Mouse (Mus musculus): ENCODE data around the gene Pla2g5. TPM values are rescaled to one million over a fixed set of nuclear protein-coding genes. Genes with fewer than 3 reads are reported as not detected.

Pla2g5 gene
- polyA plus RNA-seq, 1 experiment from 2014 or later, result 0.37 TPM

DNA sequence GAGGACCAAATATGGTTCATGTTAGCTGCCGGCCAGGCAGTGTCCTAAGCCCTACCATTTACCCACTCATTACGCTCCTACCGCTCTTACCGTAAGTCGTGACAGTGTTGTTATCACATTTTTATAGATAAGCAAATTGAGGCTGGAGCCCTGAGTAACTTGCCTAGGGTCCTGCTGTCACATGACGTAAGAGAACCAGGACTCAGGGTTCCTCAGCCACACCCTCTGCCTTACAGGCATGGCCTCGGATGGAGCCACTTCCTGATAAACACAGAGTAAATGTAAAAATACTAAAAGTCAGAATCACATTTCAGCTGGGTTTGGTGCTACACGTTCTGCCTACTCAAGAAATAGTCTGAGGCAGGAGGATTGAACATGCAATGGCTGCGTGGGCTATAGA, 108.8 kb downstream of the Pla2g5 start:
- no peak overlapping the region for H3K4me3 ChIP-seq
- no peaks in the 10 kb centered on the region for H3K9me3 ChIP-seq (replicated peaks)
- 0 out of 2 replicates have a peak, but pooled peaks cover 4% of the 10 kb centered on the region for H3K4me1 ChIP-seq
- H3K27me3 ChIP-seq (ENCODE audit: low read depth, poor library complexity, severe bottlenecking), result no peaks in the 10 kb centered on the region
- no peak overlapping the region for H3K27ac ChIP-seq (replicated peaks)
- no peak for DNase-seq (ENCODE audit: low spot score)
- 89% methylated on average over 9 of the region's 9 CpGs for WGBS
- H3K36me3 ChIP-seq, result no peaks in the 10 kb centered on the region

DNA sequence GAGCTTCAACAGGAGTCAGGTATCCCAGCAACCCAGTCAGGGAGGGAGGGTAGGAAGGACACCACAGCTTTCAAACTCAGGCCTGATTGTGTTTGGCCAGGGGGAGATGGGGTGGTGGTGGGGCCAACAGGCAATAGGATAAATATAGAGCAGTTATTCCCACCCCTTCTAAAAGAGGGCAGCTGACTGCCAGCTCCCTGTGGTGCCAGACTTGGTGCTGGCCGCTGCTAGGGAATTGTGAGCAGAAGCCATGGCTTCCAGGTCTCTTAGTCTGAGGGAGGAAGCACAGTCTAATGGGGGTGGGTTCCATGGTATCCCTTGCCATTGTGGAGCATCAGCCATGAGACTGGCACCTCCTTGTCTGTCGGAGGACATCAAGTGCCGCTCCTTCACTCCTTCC, 109.7 kb downstream of the Pla2g5 start:
- H3K36me3 ChIP-seq, result no peaks in the 10 kb centered on the region
- no peak for DNase-seq (ENCODE audit: low spot score)
- H3K27me3 ChIP-seq (ENCODE audit: low read depth, poor library complexity, severe bottlenecking), result no peaks in the 10 kb centered on the region
- H3K27ac ChIP-seq (replicated peaks), result no peak overlapping the region
- no peak overlapping the region for H3K4me3 ChIP-seq
- no peaks in the 10 kb centered on the region for H3K9me3 ChIP-seq (replicated peaks)
- 84% methylated on average over 3 of the region's 3 CpGs for WGBS
- H3K4me1 ChIP-seq, result 0 out of 2 replicates have a peak, but pooled peaks cover 4% of the 10 kb centered on the region

DNA sequence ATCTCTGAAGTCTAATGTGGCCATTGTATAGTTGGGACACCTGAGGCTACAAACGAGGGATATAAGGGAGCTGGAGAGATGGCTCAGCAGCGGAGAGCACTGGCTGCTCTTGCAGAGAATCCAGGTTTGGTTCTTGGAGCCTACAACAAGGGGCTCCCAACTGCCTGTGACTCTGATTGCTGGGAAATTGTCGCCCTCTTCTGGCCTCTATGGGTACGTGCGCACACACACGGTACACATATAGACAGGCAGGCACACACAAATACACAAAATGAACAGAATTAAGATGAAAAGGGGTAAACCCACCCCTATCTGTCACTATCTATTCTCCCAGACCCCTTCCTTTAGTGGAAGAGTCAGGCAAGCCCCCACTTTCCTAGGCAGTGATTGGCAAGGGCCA, 110.7 kb downstream of the Pla2g5 start:
- no peaks in the 10 kb centered on the region for H3K27me3 ChIP-seq (ENCODE audit: low read depth, poor library complexity, severe bottlenecking)
- no peaks in the 10 kb centered on the region for H3K36me3 ChIP-seq
- peaks cover 9% of the 10 kb centered on the region; the same call in 1 of the 2 replicates for H3K4me1 ChIP-seq
- H3K27ac ChIP-seq (replicated peaks), result no peak overlapping the region
- no peak overlapping the region for H3K4me3 ChIP-seq
- DNase-seq (ENCODE audit: low spot score), result no peak
- no peaks in the 10 kb centered on the region for H3K9me3 ChIP-seq (replicated peaks)
- WGBS, result 94% methylated on average over 6 of the region's 6 CpGs

Other genes starting within 250 kb of the Pla2g5 start
- 0.33 and 0.46 TPM in 2 replicates for gene Vwa5b1, start 227.6 kb downstream of the Pla2g5 start, polyA plus RNA-seq (2016; fragmentation: Nextera tagmentation; extraction: Ambion mirVana)
- gene Pla2g2c, start 138.7 kb downstream of the Pla2g5 start, polyA plus RNA-seq (2016; fragmentation: Nextera tagmentation; extraction: Ambion mirVana), result 0.62 and 0.70 TPM in 2 replicates
- gene Ubxn10, start 126.3 kb downstream of the Pla2g5 start, polyA plus RNA-seq (2016; fragmentation: Nextera tagmentation; extraction: Ambion mirVana), result 1.8 and 2.1 TPM in 2 replicates
- 0.47 and 0.62 TPM in 2 replicates for gene Pla2g2f, start 105.9 kb downstream of the Pla2g5 start, polyA plus RNA-seq (2016; fragmentation: Nextera tagmentation; extraction: Ambion mirVana)
- 0.56 and 0.78 TPM in 2 replicates for gene Pla2g2d, start 87.7 kb downstream of the Pla2g5 start, polyA plus RNA-seq (2016; fragmentation: Nextera tagmentation; extraction: Ambion mirVana)
- gene Gm13030, start 10.5 kb upstream of the Pla2g5 start, polyA plus RNA-seq (2016; fragmentation: Nextera tagmentation; extraction: Ambion mirVana), result not detected in 2 replicates
- gene Pla2g2e, start 14.5 kb upstream of the Pla2g5 start, polyA plus RNA-seq (2016; fragmentation: Nextera tagmentation; extraction: Ambion mirVana), result not detected in 2 replicates
- 2.1 and 3.0 TPM in 2 replicates for gene Otud3, start 50.5 kb upstream of the Pla2g5 start, polyA plus RNA-seq (2016; fragmentation: Nextera tagmentation; extraction: Ambion mirVana)
- gene Rnf186, start 103.6 kb upstream of the Pla2g5 start, polyA plus RNA-seq (2016; fragmentation: Nextera tagmentation; extraction: Ambion mirVana), result not detected in 2 replicates
- 0.87 and 0.98 TPM in 2 replicates for gene Tmco4, start 109.4 kb upstream of the Pla2g5 start, polyA plus RNA-seq (2016; fragmentation: Nextera tagmentation; extraction: Ambion mirVana)
- not detected in 2 replicates for gene Htr6, start 212.1 kb upstream of the Pla2g5 start, polyA plus RNA-seq (2016; fragmentation: Nextera tagmentation; extraction: Ambion mirVana)
- gene Nbl1, start 229.5 kb upstream of the Pla2g5 start, polyA plus RNA-seq (2016; fragmentation: Nextera tagmentation; extraction: Ambion mirVana), result 8.7 and 14.8 TPM in 2 replicates

Measured in midbrain, embryonic 10.5 days (tissue).